Comparison of ENCODE assay signal across 8 mouse cellular contexts in the genomic region with DNA sequence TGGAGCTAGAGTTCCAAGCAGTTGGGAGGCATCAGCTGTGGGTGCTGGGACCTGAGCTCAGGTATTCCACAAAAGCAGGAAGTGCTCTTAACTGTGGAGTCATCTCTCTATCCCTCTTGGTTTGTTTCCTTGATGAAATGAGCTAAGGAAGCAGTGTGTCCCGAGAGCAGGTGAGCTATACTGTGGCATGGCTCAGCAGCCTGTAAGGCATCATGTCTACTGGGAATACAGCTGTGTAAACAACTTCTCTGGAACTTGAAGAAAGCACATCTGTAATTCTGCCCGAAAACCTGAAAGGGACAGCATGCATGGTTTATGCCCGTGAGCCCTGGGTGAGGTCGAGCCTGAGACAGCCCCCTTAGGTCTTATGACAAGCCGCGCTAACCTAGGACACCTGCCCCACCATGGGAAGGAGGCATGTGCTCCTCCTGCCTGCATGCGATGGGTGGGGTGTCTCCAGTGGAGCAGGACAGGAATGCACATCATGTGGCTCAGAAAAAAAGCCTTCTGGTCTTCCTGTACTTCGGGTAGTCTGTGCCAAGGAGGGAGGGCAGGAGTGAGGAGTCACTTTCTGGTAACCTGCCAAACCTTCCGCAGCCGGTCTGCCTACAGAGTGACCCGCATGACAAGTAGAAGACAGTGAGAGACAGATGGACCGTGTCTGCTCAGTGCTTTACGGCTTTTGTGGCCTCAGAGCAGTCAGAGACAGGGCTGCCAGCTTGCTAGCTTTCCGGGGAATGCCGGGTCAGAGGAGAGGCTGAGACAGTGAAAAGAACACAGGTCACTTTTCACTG. TPM values are rescaled to one million over a fixed set of nuclear protein-coding genes. Genes with fewer than 3 reads are reported as not detected.
DNase-seq lines count a peak whose midpoint lies in the region; ATAC-seq lines count a peak whose summit lies in the region.

No protein-coding gene starts in this region.

- no peak overlapping the region for H3K4me3 ChIP-seq in forebrain, embryonic 10.5 days
- no peak overlapping the region for H3K4me3 ChIP-seq in forebrain, embryonic 11.5 days (ENCODE audit: low read depth, low read length)
- no peak overlapping the region for H3K4me3 ChIP-seq in hindbrain, embryonic 16.5 days (ENCODE audit: low read length)

- no peaks in the 10 kb centered on the region for H3K27me3 ChIP-seq in forebrain, embryonic 10.5 days (ENCODE audit: poor library complexity, severe bottlenecking)
- H3K27me3 ChIP-seq in forebrain, embryonic 11.5 days (ENCODE audit: control insufficient read depth, insufficient read depth, low read length): no peaks in the 10 kb centered on the region
- H3K27me3 ChIP-seq in hindbrain, embryonic 16.5 days (replicated peaks; ENCODE audit: control insufficient read depth, insufficient read depth, low read length): no peaks in the 10 kb centered on the region

- no peak for DNase-seq in forebrain, embryonic 10.5 days (ENCODE audit: extremely low spot score, low spot score)
- DNase-seq in forebrain, embryonic 11.5 days (ENCODE audit: low spot score): no peak
- DNase-seq in cerebellum, postnatal 14 days: peak; percentile 93 to 95
- DNase-seq in gastrocnemius, postnatal 10 days: peak; percentile 48
- peak; percentile 78 to 80 for DNase-seq in left cerebral cortex, postnatal 10 days (ENCODE audit: extremely low spot score in 1 of 2, low spot score in 2 of 2)
- DNase-seq in neural tube, embryonic 10.5 days (ENCODE audit: extremely low spot score, low spot score): peak; percentile 57
- DNase-seq in thymus, postnatal 4 days: no peak

- no peak overlapping the region for H3K9ac ChIP-seq in forebrain, embryonic 11.5 days (ENCODE audit: low read length)
- peak overlapping the region; percentile 39 for H3K9ac ChIP-seq in hindbrain, embryonic 16.5 days (ENCODE audit: low read depth, low read length)

- no peak overlapping the region for H3K4me2 ChIP-seq in forebrain, embryonic 11.5 days (ENCODE audit: low read depth, low read length, severe bottlenecking)
- H3K4me2 ChIP-seq in hindbrain, embryonic 16.5 days (ENCODE audit: low read length): peak overlapping the region; percentile 20; the same call in 1 of the 2 replicates

- H3K4me1 ChIP-seq in forebrain, embryonic 10.5 days: peaks cover 44% of the 10 kb centered on the region
- 0 out of 2 replicates have a peak, but pooled peaks cover 3% of the 10 kb centered on the region for H3K4me1 ChIP-seq in forebrain, embryonic 11.5 days (replicated peaks; ENCODE audit: control insufficient read depth, insufficient read depth, low read length)
- H3K4me1 ChIP-seq in hindbrain, embryonic 16.5 days (ENCODE audit: control insufficient read depth, insufficient read depth, low read depth, low read length): peaks cover 46% of the 10 kb centered on the region

- 68% methylated on average over 15 of the region's 15 CpGs for WGBS in forebrain, embryonic 10.5 days
- 60% methylated on average over 15 of the region's 15 CpGs for WGBS in forebrain, embryonic 11.5 days
- 12% methylated on average over 15 of the region's 15 CpGs for whole genome bisulfite sequencing in hindbrain, embryonic 16.5 days

- H3K9me3 ChIP-seq in forebrain, embryonic 10.5 days: no peaks in the 10 kb centered on the region
- H3K9me3 ChIP-seq in forebrain, embryonic 11.5 days (ENCODE audit: control insufficient read depth, low read length): no peaks in the 10 kb centered on the region
- no peaks in the 10 kb centered on the region for H3K9me3 ChIP-seq in hindbrain, embryonic 16.5 days (ENCODE audit: control insufficient read depth, low read length)

- ATAC-seq in forebrain, embryonic 11.5 days (replicated peaks; ENCODE audit: low FRiP score): no peak
- peak; percentile 93 for ATAC-seq in hindbrain, embryonic 16.5 days

- peak overlapping the region; percentile 59 for H3K27ac ChIP-seq in forebrain, embryonic 10.5 days
- no peak overlapping the region for H3K27ac ChIP-seq in forebrain, embryonic 11.5 days (ENCODE audit: low read depth, low read length)
- H3K27ac ChIP-seq in hindbrain, embryonic 16.5 days (ENCODE audit: low read depth, low read length): peak overlapping the region; percentile 62

- H3K36me3 ChIP-seq in forebrain, embryonic 10.5 days (replicated peaks): peaks cover 3% of the 10 kb centered on the region; the same call in 1 of the 2 replicates
- H3K36me3 ChIP-seq in forebrain, embryonic 11.5 days (ENCODE audit: control insufficient read depth, insufficient read depth, low read length): no peaks in the 10 kb centered on the region
- peaks cover 3% of the 10 kb centered on the region; the same call in 1 of the 2 replicates for H3K36me3 ChIP-seq in hindbrain, embryonic 16.5 days (ENCODE audit: control insufficient read depth, insufficient read depth, low read length)

- intact Hi-C loops in left cerebral cortex, postnatal 10 days (cut with DNase I): no loop called here

RNA-seq across cellular contexts. Expression of a gene that starts 14.7 kb away (rescaled TPM):
- polyA plus RNA-seq in forebrain, embryonic 10.5 days (2016; fragmentation: Nextera tagmentation; extraction: Ambion mirVana): 12.8 and 14.3 TPM in 2 replicates
- polyA plus RNA-seq in forebrain, embryonic 11.5 days (2014; fragmentation: Nextera tagmentation; extraction: Ambion mirVana): 30.4 and 32.5 TPM in 2 replicates
- 10 to 100 TPM; 18.6 to 25.9 TPM for total RNA-seq in gastrocnemius, postnatal 10 days (2021)
- 54.8 and 69.4 TPM in 2 replicates for polyA plus RNA-seq in hindbrain, embryonic 16.5 days (2015; fragmentation: Nextera tagmentation; extraction: Ambion mirVana)
- 100 to 1,000 TPM; 110 to 127 TPM for total RNA-seq in left cerebral cortex, postnatal 10 days (2021)

Comparison
In these comparisons a context has a peak if more than half of its experiments do, and no peak if none do; other contexts are left out.
1. DNase-seq: peak in cerebellum, postnatal 14 days (2 of 2), gastrocnemius, postnatal 10 days (single experiment), left cerebral cortex, postnatal 10 days (2 of 2) and neural tube, embryonic 10.5 days (single experiment); none in forebrain, embryonic 10.5 days (single experiment), forebrain, embryonic 11.5 days (single experiment) and thymus, postnatal 4 days (single experiment).